Mouse (Mus musculus) CH12.LX (cell line): ENCODE measurements at regions not wholly inside any gene's neighbourhood (a gene's known extent, or its start where the extent isn't known, plus 50 kb on each side); places are given as distances from the start of the nearest gene placed in this dataset.

Experiments used
- DNase-seq: peaks from one replicate; pipeline ENCODE4 v3.0.0-alpha.2; 2013; ENCODE audit errors: extremely low read depth
- H3K27ac ChIP-seq: 2 replicates; pipeline ENCODE4 v1.5.1; 2012; ENCODE audit warnings: low read depth, mild to moderate bottlenecking, control low read depth, moderate library complexity; ENCODE audit not compliant: insufficient read depth
- H3K27me3 ChIP-seq: replicated peaks from 2 replicates; pipeline ENCODE3; 2012; ENCODE audit warnings: inconsistent platforms
- H3K36me3 ChIP-seq, 2 experiments: replicated peaks in 1 of 2; 2 replicates each; pipeline versions ENCODE3 to v1.6.1; 2012; ENCODE audit warnings: inconsistent platforms in 1 of 2, low read length in 1 of 2, mild to moderate bottlenecking in 1 of 2, mixed read lengths in 1 of 2, moderate library complexity in 1 of 2; ENCODE audit not compliant: control insufficient read depth in 1 of 2, insufficient read depth in 1 of 2
- H3K4me1 ChIP-seq, 2 experiments: 2 replicates each; pipeline ENCODE4 v1.6.1; 2012; ENCODE audit warnings: inconsistent platforms in 1 of 2, moderate library complexity in 1 of 2; ENCODE audit not compliant: insufficient read depth in 2 of 2, control insufficient read depth in 1 of 2
- H3K4me2 ChIP-seq: 2 replicates; pipeline ENCODE4 v1.6.1; 2012; ENCODE audit warnings: low read depth, mild to moderate bottlenecking, control low read depth; ENCODE audit not compliant: poor library complexity, insufficient read depth, severe bottlenecking
- H3K4me3 ChIP-seq, 3 experiments: fragments of 150-350 bp in 1 of 3; sonication (generic) in 1 of 3; replicated peaks in 1 of 3; 2 replicates each; pipeline versions ENCODE3 to v1.5.1; 2011 to 2012; ENCODE audit warnings: low read depth in 2 of 3, low read length in 2 of 3, mild to moderate bottlenecking in 2 of 3, moderate library complexity in 2 of 3, control low read depth in 1 of 3, improper control_type of control experiment in 1 of 3, inconsistent platforms in 1 of 3, mixed read lengths in 1 of 3; ENCODE audit not compliant: poor library complexity in 1 of 3
- H3K79me2 ChIP-seq: replicated peaks from 2 replicates; pipeline ENCODE4 v1.6.1; 2012; ENCODE audit warnings: mild to moderate bottlenecking, moderate library complexity; ENCODE audit not compliant: control insufficient read depth, poor library complexity, insufficient read depth, severe bottlenecking; ENCODE audit errors: extremely low read depth
- H3K9ac ChIP-seq: 2 replicates; pipeline ENCODE4 v1.6.1; 2012; ENCODE audit warnings: low read depth, mild to moderate bottlenecking, control low read depth, moderate library complexity; ENCODE audit not compliant: insufficient read depth
- H3K9me3 ChIP-seq: replicated peaks from 2 replicates; pipeline ENCODE3; 2012; ENCODE audit warnings: low read length, inconsistent platforms, mixed read lengths
- BHLHE40 ChIP-seq: IDR thresholded peaks from 2 replicates; pipeline ENCODE4 v1.6.1; 2011; ENCODE audit warnings: mild to moderate bottlenecking, low read depth, low read length, improper control_type of control experiment
- EP300 ChIP-seq: IDR thresholded peaks from 2 replicates; pipeline ENCODE4 v1.6.1; 2011; ENCODE audit warnings: low read length, improper control_type of control experiment
- ETS1 ChIP-seq: conservative IDR thresholded peaks from 2 replicates; pipeline ENCODE4 v1.6.1; 2012; ENCODE audit warnings: low read depth, mild to moderate bottlenecking, inconsistent platforms, low read length, improper control_type of control experiment, moderate library complexity
- HCFC1 ChIP-seq: IDR thresholded peaks from 2 replicates; pipeline ENCODE4 v1.6.1; 2012; ENCODE audit warnings: low read depth, mild to moderate bottlenecking, inconsistent platforms, low read length, improper control_type of control experiment
- IRF4 ChIP-seq: IDR thresholded peaks from 2 replicates; pipeline ENCODE4 v1.6.1; 2014; ENCODE audit warnings: low read depth, mild to moderate bottlenecking, inconsistent platforms, low read length, improper control_type of control experiment
- MAZ ChIP-seq: IDR thresholded peaks from 2 replicates; pipeline ENCODE4 v1.6.1; 2012; ENCODE audit warnings: low read depth, mild to moderate bottlenecking, inconsistent platforms, low read length, improper control_type of control experiment, moderate library complexity
- MXI1 ChIP-seq: IDR thresholded peaks from 2 replicates; pipeline ENCODE4 v1.6.1; 2011; ENCODE audit warnings: mild to moderate bottlenecking, low read depth, low read length, improper control_type of control experiment
- NELFE ChIP-seq: IDR thresholded peaks from 2 replicates; pipeline ENCODE4 v1.6.1; 2011; ENCODE audit warnings: low read depth, low read length, improper control_type of control experiment
- PAX5 ChIP-seq: IDR thresholded peaks from 2 replicates; pipeline ENCODE4 v1.6.1; 2012; ENCODE audit warnings: low read length, inconsistent platforms, mixed read lengths
- POLR2A ChIP-seq: IDR thresholded peaks from 2 replicates; pipeline ENCODE4 v1.6.1; 2011; ENCODE audit warnings: low read depth, mild to moderate bottlenecking, improper control_type of control experiment, low read length
- POLR2AphosphoS2 ChIP-seq: IDR thresholded peaks from 2 replicates; pipeline ENCODE4 v1.6.1; 2011; ENCODE audit warnings: low read depth, low read length, improper control_type of control experiment
- TBP ChIP-seq: conservative IDR thresholded peaks from 2 replicates; pipeline ENCODE4 v1.6.1; 2011; ENCODE audit warnings: low read depth, low read length, improper control_type of control experiment
- TCF12 ChIP-seq: IDR thresholded peaks from 2 replicates; pipeline ENCODE4 v1.6.1; 2014; ENCODE audit warnings: low read depth, mild to moderate bottlenecking, inconsistent platforms, low read length, improper control_type of control experiment
- UBTF ChIP-seq: IDR thresholded peaks from 2 replicates; pipeline ENCODE4 v1.6.1; 2012; ENCODE audit warnings: low read depth, mild to moderate bottlenecking, inconsistent platforms, low read length, improper control_type of control experiment, moderate library complexity
- USF2 ChIP-seq: conservative IDR thresholded peaks from 2 replicates; pipeline ENCODE4 v1.6.1; 2011; ENCODE audit warnings: low read depth, low read length, improper control_type of control experiment
- ZC3H11A ChIP-seq: IDR thresholded peaks from 2 replicates; pipeline ENCODE4 v1.6.1; 2012; ENCODE audit warnings: low read depth, mild to moderate bottlenecking, inconsistent platforms, low read length, improper control_type of control experiment
- ZKSCAN1 ChIP-seq: IDR thresholded peaks from 2 replicates; pipeline ENCODE4 v1.6.1; 2012; ENCODE audit warnings: low read depth, inconsistent platforms, low read length, improper control_type of control experiment, borderline replicate concordance
- dilution Hi-C: fragments of 300-500 bp; cut with MboI; formaldehyde crosslinking; loops from 2 replicates; pipeline ENCODE4 v1.14.3; 2020; ENCODE audit warnings: low sequenced_read_pairs; ENCODE audit not compliant: extremely low pct_unique_long_range_greater_than_20kb, extremely low pct_ligation_motif_present
- in situ Hi-C: fragments of 300-500 bp; cut with MboI; formaldehyde crosslinking; loops from 3 replicates; pipeline ENCODE4 v1.14.3; 2019; ENCODE audit warnings: low sequenced_read_pairs, low pct_ligation_motif_present, low pct_unique_long_range_greater_than_20kb, mixed read lengths

GRCm38 (mm10) chr7:125383021-125383420 lies 61.5 kb upstream of the Kdm8 start:
- Histone ChIP-seq H3K4me2 (no peak overlapping the region), H3K9ac (no peak overlapping the region), H3K9me3 (no peaks in the 10 kb centered on the region), H3K36me3 (no peaks in the 10 kb centered on the region), H3K4me1 (no peaks in the 10 kb centered on the region), H3K4me3 (no peak overlapping the region), H3K27me3 (peaks cover 91% of the 10 kb centered on the region), H3K27ac (no peak overlapping the region), H3K79me2 (no peaks in the 10 kb centered on the region)
- dilution Hi-C loops, result no loop called here
- in situ Hi-C loops, result loop anchor here (25.0 kb wide), 1 partner anchor 246 kb away; no protein-coding TSS in a partner anchor
- no peak for TF ChIP-seq USF2
- TF ChIP-seq PAX5, result no peak
- no peak for TF ChIP-seq EP300
- no peak for TF ChIP-seq UBTF
- no peak for TF ChIP-seq POLR2AphosphoS2
- TF ChIP-seq IRF4, result no peak
- no peak for TF ChIP-seq POLR2A
- no peak for TF ChIP-seq ZKSCAN1
- TF ChIP-seq BHLHE40, result no peak
- TF ChIP-seq TCF12, result no peak
- TF ChIP-seq HCFC1, result no peak
- no peak for TF ChIP-seq NELFE
- no peak for TF ChIP-seq ETS1
- TF ChIP-seq ZC3H11A, result no peak
- TF ChIP-seq TBP, result no peak
- no peak for DNase-seq

- H3K9ac ChIP-seq, result no peak overlapping the region
- in situ Hi-C loops (loop anchor here (25.0 kb wide), 1 partner anchor 247 kb away; no protein-coding TSS in a partner anchor), dilution Hi-C loops (no loop called here)
- no peaks in the 10 kb centered on the region for H3K9me3 ChIP-seq
- no peak overlapping the region for H3K4me2 ChIP-seq
- no peak overlapping the region for H3K4me3 ChIP-seq
- H3K4me1 ChIP-seq, result no peaks in the 10 kb centered on the region
- H3K27me3 ChIP-seq, result peaks cover 91% of the 10 kb centered on the region
- H3K36me3 ChIP-seq, result no peaks in the 10 kb centered on the region
- no peak for DNase-seq
- H3K79me2 ChIP-seq, result no peaks in the 10 kb centered on the region
- TF ChIP-seq NELFE (no peak), MAZ (no peak), IRF4 (no peak), MXI1 (no peak)
- no peak overlapping the region for H3K27ac ChIP-seq
These were observed 60.3 kb upstream of the Kdm8 start for GRCm38 (mm10) chr7:125384171-125384570.
